Mouse (Mus musculus) frontal cortex, adult (tissue): ENCODE data around the gene Tmem234.
A peak's percentile ranks its signal among the peaks of the same experiment; 100 is the strongest.

ENCODE experiments used
- ATAC-seq: cut with Nextera tagmentation; 2 replicates; pipeline ENCODE4 v1.9.2; 2017; ENCODE audit warnings: mild to moderate bottlenecking, moderate library complexity, mixed read lengths; ENCODE audit not compliant: low TSS enrichment

Gene Tmem234

DNA sequence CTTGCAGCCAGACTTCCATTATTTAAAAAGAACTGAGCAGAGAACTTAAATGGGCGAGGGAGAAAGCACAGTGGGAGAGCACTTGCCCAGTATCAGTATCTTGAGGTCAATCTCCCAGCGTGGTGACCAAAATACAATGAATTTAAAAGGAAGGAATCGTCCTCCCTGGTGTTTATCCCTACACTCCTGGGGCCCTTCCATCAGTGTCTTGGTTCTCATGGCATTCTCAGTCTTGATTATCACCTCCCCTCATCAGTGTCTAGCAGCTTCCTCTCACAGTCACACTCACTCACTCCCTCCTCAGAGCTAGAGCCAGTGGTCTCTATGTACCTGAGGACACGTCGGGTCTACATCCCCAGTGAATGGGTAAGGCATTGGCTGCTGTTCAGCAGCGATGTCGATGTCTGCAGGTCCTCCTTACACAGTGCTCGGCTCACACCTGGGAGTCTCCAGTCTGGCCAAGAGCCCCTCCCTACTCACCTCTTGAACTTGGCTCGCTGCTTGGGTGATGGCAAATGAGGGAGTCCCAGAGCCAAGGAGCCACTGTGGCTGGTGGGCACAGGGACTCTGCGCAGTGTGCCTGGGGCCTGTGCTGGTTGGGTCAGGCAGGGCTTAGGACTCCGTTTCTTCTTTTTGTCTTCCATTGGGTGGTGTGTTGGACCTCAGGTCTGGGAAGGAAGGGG, 21.8 kb downstream of the Tmem234 start:
- no peak for ATAC-seq

DNA sequence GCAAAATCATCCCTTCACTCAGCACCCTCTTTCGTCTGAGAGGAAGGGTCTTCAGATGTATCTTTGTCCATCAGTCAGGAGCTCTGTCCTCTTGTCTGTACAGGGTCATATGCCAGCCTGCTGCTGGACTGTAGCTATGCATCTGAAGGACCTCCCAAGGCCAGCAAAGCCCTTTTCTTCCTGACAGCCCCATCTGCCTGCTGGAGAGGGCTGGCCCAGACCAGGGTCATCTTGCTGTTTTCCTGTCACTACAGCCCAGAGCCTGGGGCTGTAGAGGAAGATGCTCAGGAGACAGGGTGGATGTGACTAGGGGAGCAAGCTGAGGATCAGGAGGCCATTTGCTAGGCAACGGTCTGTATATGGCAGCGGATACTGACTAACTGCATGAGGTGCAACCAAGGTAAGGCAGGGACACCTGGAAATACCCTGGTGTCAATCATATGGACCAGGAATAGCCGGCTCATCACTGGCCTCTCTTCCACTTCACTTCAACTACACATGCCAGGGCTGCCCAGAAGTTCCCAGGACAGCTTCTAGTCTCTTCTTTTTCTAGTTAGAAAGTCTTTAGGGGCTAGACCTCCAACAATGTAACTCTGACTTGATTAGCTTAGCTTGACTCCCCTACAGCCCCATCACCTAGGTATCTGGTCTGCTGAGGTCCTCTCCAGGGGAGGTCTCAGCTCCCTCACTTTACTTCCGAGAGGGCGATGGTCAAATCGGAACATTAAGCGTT, 22.5 kb downstream of the Tmem234 start:
- ATAC-seq, result no peak

DNA sequence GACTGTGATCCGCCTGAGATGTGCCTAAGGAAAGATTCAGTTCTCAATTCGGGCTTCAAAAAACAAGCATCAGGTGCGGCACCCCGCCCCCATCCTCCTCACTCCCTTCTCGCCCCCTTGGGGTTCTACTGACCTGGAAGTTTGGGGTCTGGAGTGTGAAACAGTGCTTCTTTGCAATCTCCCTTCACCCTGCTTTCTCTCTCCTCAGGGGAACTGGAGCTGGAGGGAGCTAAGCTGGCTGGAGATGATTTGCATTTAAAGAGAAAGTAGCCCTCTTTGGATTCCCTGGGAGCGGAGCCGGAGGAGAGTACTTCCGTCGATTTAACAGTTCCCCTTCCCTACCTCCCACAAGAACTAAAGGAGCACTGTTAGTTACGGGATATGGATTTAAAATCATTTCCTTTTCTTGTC, 23.2 kb downstream of the Tmem234 start, which contains the start of gene Ccdc28b:
Ccdc28b (minus strand) TSS at position 267 of the 411 bp plus-strand sequence.
- peak; percentile 50 for ATAC-seq

DNA sequence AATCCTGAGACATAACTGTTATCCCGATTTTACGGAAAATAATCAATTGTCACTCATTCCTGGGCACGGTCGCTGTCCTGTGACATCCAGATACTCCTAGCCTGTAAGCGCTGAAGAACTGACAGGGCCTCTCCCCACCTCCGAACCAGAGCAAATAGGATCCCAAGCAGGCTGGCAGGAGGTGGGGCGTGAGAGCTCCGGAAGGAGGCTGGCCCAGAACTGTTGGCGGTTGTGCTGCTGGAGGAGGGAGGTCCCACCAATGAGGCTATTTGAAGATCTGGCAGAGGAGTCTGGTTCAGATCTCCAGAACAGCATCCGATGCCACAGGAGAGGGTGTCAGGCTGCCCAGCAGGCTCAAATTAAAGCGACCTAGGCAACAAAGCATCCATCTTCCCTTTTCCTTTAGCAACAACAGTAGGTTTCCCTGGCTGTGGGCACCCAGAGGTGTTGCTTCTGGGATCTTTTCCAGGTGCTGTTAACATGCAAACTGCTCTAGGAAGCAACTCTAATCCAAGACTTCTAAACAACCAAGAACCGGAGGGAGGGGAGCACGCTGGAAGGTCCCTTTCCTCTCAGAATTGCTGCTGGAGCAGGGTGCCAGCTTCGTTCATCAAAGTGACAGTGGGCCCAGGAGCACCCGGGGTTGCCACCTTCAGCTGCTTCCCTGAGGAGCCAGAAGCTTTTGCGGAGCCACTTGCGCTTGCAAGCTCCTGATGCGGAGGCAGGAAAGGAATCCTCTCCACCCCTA, 24.0 kb downstream of the Tmem234 start:
- ATAC-seq, result peak; percentile 88

DNA sequence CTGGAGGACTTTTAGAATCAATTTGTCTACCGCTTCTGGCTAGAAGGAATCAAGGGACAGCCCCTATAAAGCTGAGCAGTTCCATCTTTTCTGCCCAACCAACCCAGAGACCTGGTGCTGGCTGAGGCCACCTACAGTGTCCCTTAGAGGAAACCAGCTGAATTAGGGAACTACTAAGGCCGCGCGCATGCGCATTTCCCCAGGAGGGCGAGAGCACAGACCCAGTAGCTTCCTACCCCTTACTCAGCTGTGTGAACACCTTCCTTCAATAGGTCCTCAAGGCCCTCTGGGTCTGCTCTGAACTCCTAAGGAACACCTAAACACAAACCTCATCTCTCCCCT, 24.5 kb downstream of the Tmem234 start:
- peak; percentile 22 for ATAC-seq

DNA sequence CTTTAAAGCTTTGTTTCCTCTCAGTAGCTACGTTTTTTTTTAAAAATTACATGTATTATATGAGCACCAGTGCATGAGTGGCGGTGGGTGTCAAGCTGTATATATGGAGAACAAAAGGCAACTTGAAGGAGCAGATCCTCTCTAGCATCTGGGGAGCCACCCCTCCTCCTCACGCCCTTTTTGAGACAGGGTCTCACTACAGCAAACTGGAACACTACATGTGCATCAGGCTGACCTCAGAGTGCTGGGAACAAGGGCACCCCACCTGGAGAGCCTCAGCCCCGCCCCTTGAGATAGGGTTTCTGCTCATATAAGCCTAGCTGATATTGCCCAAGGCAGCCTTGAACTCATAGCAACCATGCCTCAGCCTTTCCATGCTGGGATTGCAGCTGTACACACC, 25.0 kb downstream of the Tmem234 start:
- ATAC-seq, result no peak

DNA sequence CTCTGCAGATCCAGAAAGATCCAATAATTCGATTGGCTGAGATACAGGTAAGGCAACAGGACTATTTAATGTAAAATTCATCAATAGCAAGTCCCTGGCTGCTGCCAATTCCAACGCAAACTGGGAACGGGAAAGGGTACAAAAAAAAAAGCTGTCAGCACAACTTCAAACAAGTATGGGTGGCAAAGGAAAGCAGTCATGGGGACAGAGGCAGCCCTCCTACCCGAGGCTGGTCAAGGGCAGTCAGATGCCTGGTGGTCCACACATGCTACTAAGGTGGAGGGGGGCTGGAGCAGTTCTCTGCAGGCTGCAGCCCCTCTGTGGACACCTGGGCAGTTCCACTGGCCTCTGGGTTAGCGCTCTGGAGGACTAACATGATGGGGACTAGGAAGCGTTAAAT, 25.6 kb downstream of the Tmem234 start:
- no peak for ATAC-seq

DNA sequence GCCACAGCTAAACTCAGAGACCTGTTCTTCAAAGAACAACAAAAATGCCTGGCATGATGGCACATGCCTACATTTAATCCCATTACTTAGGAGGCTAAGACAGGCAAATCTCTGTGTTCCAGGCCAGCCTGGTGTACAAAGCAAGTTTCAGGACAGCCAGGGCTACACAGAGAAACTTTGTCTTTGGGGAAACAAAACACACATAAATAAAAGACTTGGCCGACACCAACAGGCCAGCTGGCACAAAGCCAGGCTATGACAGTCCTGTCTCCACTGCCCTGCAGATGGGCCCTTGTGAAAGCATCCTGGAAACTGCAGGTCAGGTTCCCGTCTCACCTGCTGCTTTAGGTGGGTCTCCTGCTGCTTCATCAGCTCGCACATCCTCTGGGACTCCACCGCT, 30.5 kb downstream of the Tmem234 start:
- ATAC-seq, result no peak

DNA sequence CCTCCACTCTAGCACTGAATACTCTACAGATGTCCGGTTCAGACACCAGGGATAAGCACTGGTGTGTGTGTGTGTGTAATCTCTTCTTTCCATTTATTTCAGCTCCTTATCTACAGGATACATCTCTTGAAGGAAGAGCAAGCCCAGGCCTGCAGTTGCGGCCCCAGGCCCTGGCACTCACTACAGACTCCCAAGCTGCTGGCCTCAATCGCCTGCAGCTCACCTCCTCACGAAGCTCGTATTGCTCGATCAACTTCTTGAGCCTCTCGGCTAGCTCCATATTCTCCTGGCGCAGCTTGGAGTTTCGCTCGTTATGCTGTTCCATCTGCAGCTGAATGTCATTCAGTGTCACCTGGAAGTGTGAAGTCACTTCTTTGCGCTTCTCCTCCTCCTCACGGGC, 31.4 kb downstream of the Tmem234 start:
- peak; percentile 28; the same call in 1 of the 2 replicates for ATAC-seq

DNA sequence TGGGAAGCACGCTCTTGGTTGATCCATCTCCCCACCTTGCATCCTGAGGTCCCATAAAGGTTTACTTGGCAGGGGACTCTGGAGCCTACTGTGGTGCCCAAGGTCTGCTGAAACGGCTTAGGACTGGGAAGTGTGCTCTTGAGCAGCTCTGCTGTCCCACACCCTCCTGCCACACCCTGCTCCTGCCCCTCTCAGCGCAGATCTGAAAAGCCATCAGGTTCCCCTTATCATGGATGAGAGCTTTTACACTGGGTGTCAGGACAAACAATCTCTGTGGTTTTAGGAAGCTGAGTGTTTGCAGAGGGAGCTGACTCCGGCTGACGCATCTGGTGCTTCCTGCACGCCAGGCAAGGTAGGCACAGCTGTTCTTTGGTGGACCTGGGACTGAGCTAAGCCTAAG, 33.4 kb downstream of the Tmem234 start:
- ATAC-seq, result no peak

DNA sequence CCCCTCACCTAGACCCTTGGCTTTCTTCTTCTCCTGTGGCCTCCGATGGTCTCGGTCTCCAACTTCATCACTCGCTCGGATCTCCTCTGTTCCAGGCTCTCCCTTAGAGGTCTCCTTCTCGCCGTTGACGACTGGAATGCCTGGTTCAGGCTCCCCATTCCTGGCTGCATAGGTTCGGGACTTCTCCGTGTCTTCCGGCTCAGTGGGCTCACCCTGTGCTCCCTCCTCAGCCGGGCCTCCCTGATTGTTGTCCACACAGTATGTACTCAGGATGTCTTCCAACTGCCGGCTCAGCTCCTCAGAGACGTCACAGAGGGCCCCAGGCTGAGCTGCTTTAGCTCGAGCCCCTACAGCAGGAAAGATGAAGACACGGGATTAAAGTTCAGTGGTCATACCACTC, 38.8 kb downstream of the Tmem234 start:
- no peak for ATAC-seq

DNA sequence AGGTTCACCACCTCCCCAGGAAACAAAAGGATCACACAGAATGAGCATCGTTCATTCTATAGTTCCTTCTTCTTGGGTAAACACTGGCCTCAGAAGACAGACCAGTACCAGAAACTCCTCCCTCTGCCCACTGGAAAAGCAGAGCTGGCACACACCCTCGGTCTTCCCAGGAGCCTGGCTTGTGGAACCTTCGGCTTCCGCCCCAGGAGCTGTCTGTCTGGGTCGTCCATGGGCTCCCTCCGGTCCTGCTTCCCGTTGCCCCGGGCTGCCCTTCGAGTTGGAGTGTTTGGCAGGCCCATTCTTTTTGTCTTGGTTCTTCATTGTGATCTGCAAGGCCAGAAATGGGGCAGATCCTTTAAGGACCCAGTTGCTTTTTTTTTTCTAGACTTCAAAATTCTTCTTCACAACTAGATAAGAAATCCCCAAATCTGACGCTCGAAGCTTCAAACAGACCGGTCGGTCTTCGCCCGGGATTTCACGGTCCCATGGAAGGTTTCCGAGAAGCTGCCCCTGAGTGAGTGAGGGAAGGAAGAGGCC, 39.7 kb downstream of the Tmem234 start:
- ATAC-seq, result 0 out of 2 replicates have a peak, but pooled peaks have one; percentile 20

DNA sequence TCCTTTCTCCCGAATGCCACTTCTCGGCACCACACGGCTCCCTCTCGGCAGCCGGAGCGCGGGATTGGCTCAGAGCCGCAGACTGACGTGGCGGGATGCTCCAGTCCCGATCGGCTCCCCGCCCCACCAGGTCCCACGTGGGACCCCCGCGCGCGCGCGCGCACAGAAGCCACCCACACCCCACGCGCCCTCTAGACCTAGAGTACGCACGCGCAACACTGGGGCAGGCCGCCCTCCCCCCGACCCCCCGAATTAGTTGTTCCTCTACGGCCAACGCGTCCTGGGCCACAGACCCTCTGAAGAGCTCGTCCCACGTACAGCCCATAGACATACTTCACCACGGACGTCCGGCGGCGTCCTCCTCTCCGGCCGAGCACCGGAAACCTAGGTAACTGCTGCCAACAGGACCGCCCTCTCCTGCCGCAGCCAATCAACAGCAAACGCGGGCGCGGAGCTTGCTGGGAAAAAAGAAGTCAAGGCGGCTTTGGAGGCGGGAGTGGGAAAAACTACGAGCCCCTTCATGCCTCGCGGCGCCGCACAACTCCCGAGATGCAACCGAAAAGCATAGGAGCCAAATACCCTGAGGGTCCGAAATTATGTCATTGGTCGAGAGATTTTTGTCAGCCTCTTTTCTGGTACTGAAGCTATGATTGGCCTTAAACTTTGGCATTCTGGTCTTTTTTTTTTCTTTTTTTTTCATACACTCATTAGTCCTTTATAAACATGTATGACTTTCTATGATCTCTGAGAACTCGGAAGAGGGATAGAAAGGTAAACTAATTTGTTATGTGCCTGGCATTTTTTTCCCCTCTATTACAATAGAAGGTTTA, 40.4 kb downstream of the Tmem234 start, which contains the start of gene Txlna:
Txlna (minus strand) TSS at position 428 of the 830 bp plus-strand sequence.
- peak; percentile 80 for ATAC-seq

DNA sequence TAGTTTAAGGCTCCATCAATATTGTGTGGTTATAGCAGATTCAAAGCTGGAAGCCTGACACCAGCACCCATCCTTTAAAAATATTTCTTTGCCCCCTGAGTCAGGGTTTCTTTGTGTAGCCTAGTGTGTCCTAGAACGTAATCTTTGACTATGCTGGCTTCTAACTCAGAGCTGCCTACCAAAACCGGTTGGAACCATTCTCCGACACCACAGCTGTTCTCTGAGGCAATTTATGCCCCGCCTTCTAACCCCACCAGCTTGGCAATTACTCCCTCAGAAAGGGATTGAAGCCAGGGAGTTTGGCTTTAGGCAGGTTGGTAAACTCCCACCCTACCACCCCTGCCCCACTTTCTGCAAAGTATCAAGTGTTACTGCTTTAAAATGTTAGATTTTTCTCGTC, 41.3 kb downstream of the Tmem234 start:
- no peak for ATAC-seq

DNA sequence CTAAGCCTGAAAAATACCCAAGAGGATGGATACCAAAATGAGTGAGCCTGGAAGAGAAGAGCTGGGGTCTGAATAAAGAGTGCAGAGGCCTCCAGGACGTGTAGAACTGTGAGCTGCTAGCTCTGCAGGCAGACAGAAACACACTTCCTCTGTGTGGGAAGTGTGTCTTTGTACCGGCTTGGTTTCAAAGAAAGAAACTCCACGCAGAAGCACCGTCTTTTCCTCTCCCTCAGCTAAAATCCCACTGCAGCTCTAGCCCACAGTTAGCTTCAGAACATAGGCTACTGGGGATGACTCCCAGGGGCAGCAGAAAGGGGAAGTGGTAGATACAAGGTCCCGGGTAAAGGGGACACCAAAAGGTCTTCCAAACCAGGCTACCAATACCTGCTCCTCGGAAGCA, 44.7 kb downstream of the Tmem234 start:
- ATAC-seq, result peak; percentile 22; the same call in 1 of the 2 replicates

DNA sequence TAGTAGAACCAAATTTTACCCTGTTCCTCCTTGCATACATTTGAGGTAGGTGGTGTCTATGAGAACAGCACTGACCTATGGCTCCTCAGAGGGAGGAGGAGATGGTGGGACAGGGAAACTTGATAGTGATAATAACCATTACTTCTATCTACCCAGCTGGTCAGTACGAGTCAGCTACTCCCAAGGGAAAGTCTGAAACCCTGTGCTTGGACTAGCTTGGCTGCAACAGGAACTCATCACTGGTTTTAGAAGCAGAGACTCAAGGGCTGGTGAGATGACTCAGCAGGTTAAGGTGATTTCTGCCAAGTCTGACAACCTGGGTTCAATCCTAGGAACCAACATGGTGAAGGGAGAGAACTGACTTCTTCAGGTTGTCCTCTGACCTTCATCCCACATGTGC, 48.2 kb downstream of the Tmem234 start:
- no peak for ATAC-seq

DNA sequence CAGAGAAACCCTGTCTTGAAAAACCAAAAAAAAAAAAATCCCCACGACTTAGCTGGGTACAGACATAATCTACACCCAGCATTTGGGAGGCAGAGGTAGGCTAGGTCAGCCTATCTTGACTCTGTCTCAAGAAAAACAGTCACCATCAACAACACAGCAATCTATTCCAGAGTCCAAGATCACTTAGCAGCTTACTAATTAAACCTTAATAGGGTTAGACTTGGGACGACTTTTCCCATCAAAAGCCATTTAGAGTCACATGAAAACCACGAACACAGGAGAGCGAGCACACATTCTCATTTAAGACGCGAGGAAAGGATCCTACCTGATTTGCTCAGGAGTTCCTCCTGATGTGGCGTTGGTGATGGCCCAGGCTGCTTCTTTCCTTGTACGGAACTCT, 49.9 kb downstream of the Tmem234 start:
- ATAC-seq, result no peak

DNA sequence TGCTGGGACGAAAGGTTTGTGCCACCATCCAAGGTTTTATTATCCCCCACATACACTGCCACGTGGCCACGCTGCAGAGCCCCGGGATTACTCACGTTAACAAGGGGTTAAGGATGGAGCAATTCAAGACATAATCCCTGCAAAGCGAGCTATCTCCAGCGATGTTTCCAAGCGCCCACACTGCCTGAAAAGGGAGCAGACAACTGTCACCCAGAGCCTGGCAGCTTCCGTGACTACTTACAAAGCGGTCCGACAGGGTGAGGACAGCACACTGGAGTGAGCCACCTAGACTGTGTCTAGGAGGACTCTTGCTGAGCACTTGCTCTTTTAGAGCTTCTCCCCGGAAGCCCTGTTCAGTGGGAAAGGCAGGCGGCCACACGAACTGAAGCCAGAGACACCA, 54.3 kb downstream of the Tmem234 start:
- peak; percentile 71; the same call in 1 of the 2 replicates for ATAC-seq

DNA sequence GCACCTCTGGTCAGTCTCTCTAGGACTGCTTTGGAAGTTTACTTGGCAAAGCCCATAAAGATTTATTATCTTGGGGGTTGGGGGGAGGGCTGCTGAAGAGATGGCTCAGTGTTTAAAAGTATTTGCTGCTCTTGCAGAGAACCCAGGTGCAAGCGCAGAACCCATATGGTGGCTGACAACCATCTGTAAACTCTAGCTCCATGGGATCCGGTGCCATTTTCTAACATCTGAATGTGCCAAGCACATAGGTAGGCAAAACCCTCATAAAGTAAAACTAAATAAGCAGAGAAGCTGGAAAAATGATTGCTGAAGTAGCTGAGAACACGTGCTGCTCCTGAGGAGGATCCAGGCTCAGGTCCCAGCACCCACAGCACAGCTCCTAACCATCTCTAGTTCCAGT, 61.1 kb downstream of the Tmem234 start:
- no peak for ATAC-seq

DNA sequence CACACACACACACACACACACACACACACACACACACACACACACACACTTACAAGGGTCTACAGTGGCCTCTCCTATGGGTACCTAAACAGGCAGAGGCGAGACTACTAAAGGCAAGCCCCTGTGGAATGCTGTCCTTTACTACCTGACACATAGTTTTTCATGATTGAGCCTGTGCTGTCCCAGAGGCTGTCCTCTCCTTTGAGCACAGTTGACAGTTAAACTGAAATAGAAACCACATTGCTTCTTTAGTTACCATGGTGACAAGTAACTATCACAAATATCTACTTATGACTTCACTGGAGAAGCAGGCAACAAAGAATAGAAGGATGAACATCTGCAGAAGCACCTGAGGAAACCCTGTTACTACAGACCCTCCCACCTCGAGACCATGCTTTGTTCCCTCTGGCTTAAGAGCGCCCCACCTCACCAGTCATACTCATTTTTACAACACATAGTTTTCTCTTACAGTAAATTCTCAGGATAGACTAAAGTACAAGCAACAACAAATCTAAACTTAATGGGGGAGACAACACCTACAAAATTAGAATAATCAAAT, 61.9 kb downstream of the Tmem234 start:
- ATAC-seq, result no peak

DNA sequence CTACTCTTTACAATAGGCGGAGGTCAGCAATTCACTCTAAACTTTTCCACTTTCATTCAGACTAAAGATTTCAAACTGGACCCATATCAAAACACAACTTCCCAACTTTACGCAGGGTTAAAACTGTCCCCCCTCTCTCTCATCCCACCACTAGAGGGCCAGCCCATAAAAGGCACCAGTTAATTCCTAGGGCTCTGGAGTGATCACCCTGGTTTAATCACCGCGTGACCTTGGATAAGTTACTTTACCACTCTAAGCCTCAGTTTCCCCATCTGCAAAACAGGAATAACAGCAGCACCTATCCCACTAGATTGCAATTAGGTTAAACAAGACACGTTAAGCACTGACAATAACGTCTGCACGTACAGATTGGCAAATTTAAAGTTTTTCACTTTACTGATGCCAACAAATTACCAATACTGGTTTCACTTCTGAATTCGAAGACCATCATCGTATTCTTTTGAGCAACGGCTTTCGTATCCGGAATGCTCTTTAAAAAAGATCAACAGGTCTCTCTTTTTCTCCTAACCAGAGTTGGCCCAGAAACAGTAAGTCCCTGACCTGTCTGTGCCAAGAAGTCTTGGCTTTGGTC, 71.1 kb downstream of the Tmem234 start:
- 0 out of 2 replicates have a peak, but pooled peaks have one; percentile 38 for ATAC-seq
